Mouse (Mus musculus) bone marrow, adult 2 months (tissue): ENCODE measurements at regions not wholly inside any gene's neighbourhood (a gene's known extent, or its start where the extent isn't known, plus 50 kb on each side); places are given as distances from the start of the nearest gene placed in this dataset.

Experiments used
- CTCF ChIP-seq: fragments of 200-500 bp; IDR thresholded peaks from 2 replicates; pipeline ENCODE4 v1.5.1; 2011; ENCODE audit warnings: low read length, control low read depth; ENCODE audit not compliant: control insufficient read depth, insufficient read depth
- POLR2A ChIP-seq: fragments of 200-500 bp; IDR thresholded peaks from 2 replicates; pipeline ENCODE4 v1.6.1; 2011; ENCODE audit warnings: low read depth, mild to moderate bottlenecking, control low read depth, low read length, borderline replicate concordance; ENCODE audit not compliant: control insufficient read depth

- TF ChIP-seq POLR2A (no peak), CTCF (no peak)
Measured at GRCm38 (mm10) chr2:72612221-72612620, 136.3 kb downstream of the Cdca7 start.
